In genomic region chr6:134887008-134887407, GRCm38 (mm10) we compare ENCODE assay signal across 9 mouse cellular contexts. TPM values are rescaled to one million over a fixed set of nuclear protein-coding genes. Genes with fewer than 3 reads are reported as not detected.
A peak's percentile ranks its signal among the peaks of the same experiment; 100 is the strongest.
DNase-seq lines count a peak whose midpoint lies in the region; ATAC-seq and TF ChIP-seq lines count a peak whose summit lies in the region.
"Had no signal": no experiment of that assay in that cellular context is flagged by ENCODE, and none has a peak within 500 bp of the region (broad histone marks: within the 10 kb centered on the region; RNA-seq: fewer than 3 reads in every experiment).

No protein-coding gene starts in this region.

- H3K27me3 ChIP-seq in hindbrain, embryonic 14.5 days (ENCODE audit: control insufficient read depth, insufficient read depth, low read length), result no peaks in the 10 kb centered on the region
- H3K27me3 ChIP-seq in neural tube, embryonic 13.5 days, result no peaks in the 10 kb centered on the region
- no peaks in the 10 kb centered on the region for H3K27me3 ChIP-seq in kidney, adult 2 months (replicated peaks; ENCODE audit: control insufficient read depth, insufficient read depth, low read length)

- peak overlapping the region; percentile 79 for H3K4me3 ChIP-seq in layer of hippocampus, adult 2 months
- H3K4me3 ChIP-seq in hindbrain, embryonic 14.5 days (replicated peaks; ENCODE audit: low read length), result peak overlapping the region; percentile 51
- peak overlapping the region; percentile 65 for H3K4me3 ChIP-seq in neural tube, embryonic 13.5 days
- no peak overlapping the region for H3K4me3 ChIP-seq in kidney, adult 2 months (ENCODE audit: insufficient read depth, low read depth, low read length)
- H3K4me3 ChIP-seq: myocyte had no signal

- WGBS in hindbrain, embryonic 14.5 days, result 8% methylated on average over 5 of the region's 5 CpGs
- 9% methylated on average over 5 of the region's 5 CpGs for WGBS in neural tube, embryonic 13.5 days
- WGBS in kidney, adult 2 months, result 57% methylated on average over 5 of the region's 5 CpGs

- peaks cover 42% of the 10 kb centered on the region for H3K4me1 ChIP-seq in hindbrain, embryonic 14.5 days (replicated peaks; ENCODE audit: control insufficient read depth, insufficient read depth, low read length)
- peaks cover 62% of the 10 kb centered on the region for H3K4me1 ChIP-seq in neural tube, embryonic 13.5 days (replicated peaks)
- no peaks in the 10 kb centered on the region for H3K4me1 ChIP-seq in kidney, adult 2 months (ENCODE audit: control insufficient read depth, insufficient read depth, low read length)

- peak; percentile 29; the same call in 1 of the 2 replicates for ATAC-seq in hindbrain, embryonic 14.5 days (ENCODE audit: low FRiP score)
- peak; percentile 48 for ATAC-seq in neural tube, embryonic 13.5 days (ENCODE audit: low read depth)
- no peak for ATAC-seq in erythroblast, adult 5-6 weeks (replicated peaks; ENCODE audit: low FRiP score, poor library complexity, severe bottlenecking)

- TF ChIP-seq POLR2A in kidney, adult 2 months (IDR thresholded peaks at IDR 0.05; ENCODE audit: low read depth, low read length), result no peak

- peak overlapping the region; percentile 61 for H3K4me2 ChIP-seq in hindbrain, embryonic 14.5 days (replicated peaks)
- H3K4me2 ChIP-seq in neural tube, embryonic 13.5 days, result peak overlapping the region; percentile 62

- H3K9me3 ChIP-seq in hindbrain, embryonic 14.5 days (ENCODE audit: control insufficient read depth, low read length), result no peaks in the 10 kb centered on the region
- no peaks in the 10 kb centered on the region for H3K9me3 ChIP-seq in neural tube, embryonic 13.5 days

- H3K36me3 ChIP-seq in hindbrain, embryonic 14.5 days (replicated peaks; ENCODE audit: control insufficient read depth, insufficient read depth), result no peaks in the 10 kb centered on the region
- peaks cover 9% of the 10 kb centered on the region for H3K36me3 ChIP-seq in neural tube, embryonic 13.5 days
- H3K36me3 ChIP-seq in kidney, adult 2 months (ENCODE audit: control insufficient read depth, insufficient read depth, low read length), result no peaks in the 10 kb centered on the region

- H3K9ac ChIP-seq in hindbrain, embryonic 14.5 days, result peak overlapping the region; percentile 72
- H3K9ac ChIP-seq in neural tube, embryonic 13.5 days, result peak overlapping the region; percentile 88

- peak in 1 of 2 experiments; percentile 27 for DNase-seq in layer of hippocampus, adult 2 months (ENCODE audit: low spot score in 2 of 2)
- no peak for DNase-seq in layer of hippocampus, adult 9-10 months (ENCODE audit: low spot score)
- DNase-seq in cerebellum, postnatal 25 days, result peak; percentile 52 to 63
- peak; percentile 56 for DNase-seq in hindbrain, embryonic 14.5 days (ENCODE audit: low spot score)
- no peak for DNase-seq in spleen, postnatal 36 days (ENCODE audit: low spot score in 2 of 2)
- no peak for DNase-seq in kidney, adult 2 months

- no peak for TF ChIP-seq CTCF in layer of hippocampus, adult 2 months (conservative IDR thresholded peaks at IDR 0.05)
- TF ChIP-seq CTCF in kidney, adult 2 months (conservative IDR thresholded peaks at IDR 0.05; ENCODE audit: insufficient read depth, insufficient read length, low read depth, low read length), result no peak

- peak overlapping the region; percentile 96 for H3K27ac ChIP-seq in layer of hippocampus, adult 2 months
- H3K27ac ChIP-seq in hindbrain, embryonic 14.5 days, result peak overlapping the region; percentile 90
- H3K27ac ChIP-seq in neural tube, embryonic 13.5 days (replicated peaks), result peak overlapping the region; percentile 95
- H3K27ac ChIP-seq in kidney, adult 2 months (ENCODE audit: insufficient read depth, low read depth, low read length), result no peak overlapping the region

RNA-seq across cellular contexts. Expression of gene Gpr19, which starts 11.4 kb away (rescaled TPM):
- 10 to 100 TPM; 22.0 to 27.4 TPM for total RNA-seq in layer of hippocampus, adult 2 months (2021)
- polyA plus RNA-seq in hindbrain, embryonic 14.5 days (2014; fragmentation: Nextera tagmentation; extraction: Ambion mirVana), result 34.0 and 37.1 TPM in 2 replicates
- 37.1 and 39.1 TPM in 2 replicates for polyA plus RNA-seq in neural tube, embryonic 13.5 days (2015; fragmentation: Nextera tagmentation; extraction: Ambion mirVana)
- total RNA-seq in erythroblast, adult 5-6 weeks (2015; ENCODE audit: low replicate concordance), result 2.7 and 5.0 TPM in 2 replicates
- 2.1 and 8.3 TPM in 2 replicates for total RNA-seq in erythroblast, adult 5-6 weeks (2017; ENCODE audit: low replicate concordance)
- polyA plus RNA-seq in kidney, adult 2 months (2012; rRNA removed), result 6.4 and 7.9 TPM in 2 replicates

RNA-seq across cellular contexts. Expression of gene Cdkn1b, which starts 33.2 kb away (rescaled TPM):
- 10 to 100 TPM; 47.2 to 48.0 TPM for total RNA-seq in layer of hippocampus, adult 2 months (2021)
- polyA plus RNA-seq in hindbrain, embryonic 14.5 days (2014; fragmentation: Nextera tagmentation; extraction: Ambion mirVana), result 18.5 and 19.0 TPM in 2 replicates
- 21.7 and 24.1 TPM in 2 replicates for polyA plus RNA-seq in neural tube, embryonic 13.5 days (2015; fragmentation: Nextera tagmentation; extraction: Ambion mirVana)
- 256 and 258 TPM in 2 replicates for total RNA-seq in erythroblast, adult 5-6 weeks (2015; ENCODE audit: low replicate concordance)
- total RNA-seq in erythroblast, adult 5-6 weeks (2017; ENCODE audit: low replicate concordance), result 354 and 386 TPM in 2 replicates
- 15.9 and 17.1 TPM in 2 replicates for polyA plus RNA-seq in kidney, adult 2 months (2012; rRNA removed)

RNA-seq across cellular contexts. Expression of gene Crebl2, which starts 57.1 kb away (rescaled TPM):
- 10 to 100 TPM; 39.6 to 40.9 TPM for total RNA-seq in layer of hippocampus, adult 2 months (2021)
- polyA plus RNA-seq in hindbrain, embryonic 14.5 days (2014; fragmentation: Nextera tagmentation; extraction: Ambion mirVana), result 3.2 and 3.3 TPM in 2 replicates
- polyA plus RNA-seq in neural tube, embryonic 13.5 days (2015; fragmentation: Nextera tagmentation; extraction: Ambion mirVana), result 3.5 and 4.1 TPM in 2 replicates
- 23.0 and 23.2 TPM in 2 replicates for total RNA-seq in erythroblast, adult 5-6 weeks (2015; ENCODE audit: low replicate concordance)
- total RNA-seq in erythroblast, adult 5-6 weeks (2017; ENCODE audit: low replicate concordance), result 26.0 and 49.9 TPM in 2 replicates
- polyA plus RNA-seq in kidney, adult 2 months (2012; rRNA removed), result 20.4 and 26.1 TPM in 2 replicates

Comparison
In these comparisons a context has a peak if more than half of its experiments do, and no peak if none do; other contexts are left out.
1. DNase-seq: peak in cerebellum, postnatal 25 days (2 of 2) and hindbrain, embryonic 14.5 days (single experiment); none in layer of hippocampus, adult 9-10 months (single experiment), spleen, postnatal 36 days (0 of 2) and kidney, adult 2 months (single experiment).